Mouse (Mus musculus) E14TG2a.4 (cell line): ENCODE results near the gene Mab21l3.

ENCODE experiments used
- H3K27me3 ChIP-seq: 2 replicates; pipeline ENCODE4 v1.6.1; 2014; ENCODE audit warnings: low read length, control low read depth; ENCODE audit not compliant: insufficient read depth
- H3K36me3 ChIP-seq: 2 replicates; pipeline ENCODE4 v1.6.1; 2014; ENCODE audit warnings: low read length, control low read depth; ENCODE audit not compliant: insufficient read depth
- H3K4me1 ChIP-seq: replicated peaks from 2 replicates; pipeline ENCODE4 v1.6.1; 2014; ENCODE audit warnings: low read depth, low read length, control low read depth
- H3K4me3 ChIP-seq: replicated peaks from 2 replicates; pipeline ENCODE4 v1.5.1; 2014; ENCODE audit warnings: mild to moderate bottlenecking, low read length
- H3K9me3 ChIP-seq: 2 replicates; pipeline ENCODE4 v1.6.1; 2014; ENCODE audit warnings: low read length, control low read depth
- CTCF ChIP-seq: conservative IDR thresholded peaks from 2 replicates; pipeline ENCODE4 v1.5.1; 2014; ENCODE audit warnings: low read length
- NANOG ChIP-seq: IDR thresholded peaks from 2 replicates; pipeline ENCODE4 v1.6.1; 2014; ENCODE audit warnings: borderline replicate concordance, low read length, mixed read lengths
- POU5F1 ChIP-seq: IDR thresholded peaks from 2 replicates; pipeline ENCODE4 v1.6.1; 2014; ENCODE audit warnings: low read length, borderline replicate concordance

Gene Mab21l3

GRCm38 (mm10) chr3:101763566-101763965 lies 85.2 kb downstream of the Mab21l3 start:
- Histone ChIP-seq H3K4me3 (no peak overlapping the region), H3K4me1 (no peaks in the 10 kb centered on the region), H3K9me3 (peaks cover 9% of the 10 kb centered on the region), H3K27me3 (0 out of 2 replicates have a peak, but pooled peaks cover 3% of the 10 kb centered on the region), H3K36me3 (no peaks in the 10 kb centered on the region)
- TF ChIP-seq CTCF (no peak), NANOG (no peak), POU5F1 (no peak)
